Mouse (Mus musculus): ENCODE data around the gene Prr36.

The Prr36 gene

DNA sequence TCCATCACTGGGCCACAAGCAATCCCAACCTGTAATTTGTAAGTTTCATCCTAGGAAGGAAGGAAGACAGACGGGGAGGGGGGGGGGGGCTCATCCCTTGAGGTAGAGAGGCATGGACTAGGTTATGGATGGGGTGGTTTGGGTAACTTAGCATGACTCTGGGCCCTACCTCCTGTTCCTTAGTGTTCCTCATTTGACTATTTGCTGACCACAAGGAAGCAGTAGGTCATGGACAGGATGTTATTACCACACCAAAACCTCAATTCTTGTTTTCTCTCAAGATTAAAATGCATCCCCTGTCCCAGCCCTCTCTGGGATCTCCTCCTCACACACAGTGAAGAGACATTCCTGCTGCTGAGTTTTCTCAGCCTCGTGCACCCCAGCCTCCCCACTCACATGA is 15.9 kb downstream of the Prr36 start:
- no peak for DNase-seq (ENCODE audit: low read depth)

DNA sequence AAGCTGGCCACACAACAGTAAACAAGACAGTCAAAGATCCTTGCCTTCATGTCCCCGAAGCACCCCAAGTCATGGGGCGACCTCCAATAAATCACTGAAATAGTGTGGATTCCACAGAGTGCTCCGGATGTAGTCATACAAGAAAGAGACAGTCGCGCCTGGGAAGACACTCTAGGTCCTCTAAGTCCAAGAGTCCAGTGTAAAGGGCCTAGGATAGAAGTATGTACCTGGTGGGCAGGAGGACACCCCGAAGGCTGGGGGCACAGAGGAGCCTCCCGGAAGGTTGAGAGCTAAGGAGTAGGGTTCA is 23.7 kb downstream of the Prr36 start:
- no peak for DNase-seq (ENCODE audit: low read depth)

DNA sequence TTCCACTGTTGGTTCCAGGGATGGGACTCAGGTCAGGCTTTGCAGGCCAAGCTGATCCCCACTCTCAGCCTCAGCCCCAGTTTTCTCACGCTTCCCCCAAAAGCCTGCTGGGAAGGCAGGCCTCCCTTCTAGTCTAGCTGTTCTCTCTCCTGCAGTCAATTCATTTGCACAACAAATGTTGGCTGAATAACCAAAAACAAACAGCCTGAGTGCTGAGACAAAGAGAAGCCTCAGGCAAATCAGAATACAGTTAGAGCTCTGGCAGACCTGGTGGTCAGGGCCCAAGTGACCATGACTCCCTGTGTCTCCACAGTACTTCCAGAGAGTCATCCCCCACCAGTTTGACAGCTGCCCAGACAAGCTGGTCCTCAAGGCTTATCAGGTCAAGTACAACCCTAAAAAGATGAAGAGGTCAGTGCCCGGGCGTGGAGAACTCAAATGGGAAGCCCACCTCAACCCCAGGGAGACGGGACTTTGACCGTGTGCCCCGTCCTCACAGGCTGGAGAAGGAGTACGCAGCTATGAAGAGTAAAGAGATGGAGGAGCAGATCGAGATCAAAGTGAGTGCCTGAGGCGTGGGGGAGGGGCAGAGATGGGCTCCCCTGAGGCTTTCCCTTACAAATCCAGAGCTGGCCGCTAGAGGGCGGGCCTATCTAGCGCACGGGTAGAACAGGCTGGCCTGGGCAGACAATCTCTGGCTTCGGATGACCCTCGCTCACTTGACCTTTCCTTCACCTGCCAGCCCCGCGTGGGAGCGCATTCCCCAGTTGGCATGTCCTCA is 24.3 kb downstream of the Prr36 start:
- peak; percentile 87 for DNase-seq (ENCODE audit: low read depth)

DNA sequence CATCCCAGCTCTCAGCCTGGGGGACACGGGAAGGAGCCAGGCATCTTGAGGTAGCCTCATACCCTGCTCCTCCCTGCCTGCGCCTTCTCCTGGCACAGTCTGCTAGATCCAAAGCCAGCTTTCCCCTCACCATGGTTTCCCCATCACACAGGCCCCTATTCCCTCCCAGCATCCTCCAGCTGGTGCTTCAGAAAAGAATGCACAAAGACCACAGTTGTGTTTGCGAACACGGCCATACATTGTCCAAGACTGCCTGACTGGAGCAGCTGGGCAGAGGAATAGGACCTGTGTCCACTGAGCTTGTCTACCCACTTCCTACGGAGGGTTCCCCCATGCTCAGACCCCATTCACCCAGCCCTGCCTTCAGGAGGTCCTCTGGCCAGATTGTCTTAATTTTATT is 25.0 kb downstream of the Prr36 start:
- no peak for DNase-seq (ENCODE audit: low read depth)

DNA sequence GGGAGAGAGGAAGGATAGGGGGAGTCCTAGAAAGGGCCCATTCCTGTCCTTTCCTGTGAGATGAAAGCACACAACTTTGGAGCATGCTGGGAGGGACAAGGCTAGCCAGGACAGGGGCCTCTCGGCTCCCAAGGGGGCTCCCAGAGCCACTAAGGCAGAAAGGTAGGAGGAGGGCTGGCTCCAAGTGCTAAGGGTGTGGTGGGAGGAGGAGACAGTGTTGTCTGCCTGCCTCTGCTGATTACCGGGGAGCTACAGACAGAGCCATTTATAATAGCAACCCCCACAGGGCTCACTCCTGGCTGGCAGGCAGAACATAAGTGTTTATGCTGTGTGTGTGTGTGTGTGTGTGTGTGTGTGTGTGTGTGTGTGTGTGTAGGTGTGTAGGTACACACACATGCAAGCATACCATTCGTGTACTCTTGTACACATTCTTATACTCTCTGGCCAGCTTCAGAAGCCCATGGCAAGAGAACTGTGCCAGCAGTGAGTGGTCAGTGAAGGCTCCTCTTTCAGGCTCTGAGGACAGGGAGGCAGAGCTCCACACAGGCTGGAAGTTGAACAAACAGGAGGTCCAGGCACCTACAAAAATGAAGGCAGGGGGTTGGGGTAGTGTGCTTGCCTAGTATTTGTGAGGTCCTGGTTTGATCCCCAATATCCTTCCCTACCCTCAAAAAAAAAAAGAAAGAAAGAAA is 28.1 kb downstream of the Prr36 start:
- no peak for DNase-seq (ENCODE audit: low read depth)

DNA sequence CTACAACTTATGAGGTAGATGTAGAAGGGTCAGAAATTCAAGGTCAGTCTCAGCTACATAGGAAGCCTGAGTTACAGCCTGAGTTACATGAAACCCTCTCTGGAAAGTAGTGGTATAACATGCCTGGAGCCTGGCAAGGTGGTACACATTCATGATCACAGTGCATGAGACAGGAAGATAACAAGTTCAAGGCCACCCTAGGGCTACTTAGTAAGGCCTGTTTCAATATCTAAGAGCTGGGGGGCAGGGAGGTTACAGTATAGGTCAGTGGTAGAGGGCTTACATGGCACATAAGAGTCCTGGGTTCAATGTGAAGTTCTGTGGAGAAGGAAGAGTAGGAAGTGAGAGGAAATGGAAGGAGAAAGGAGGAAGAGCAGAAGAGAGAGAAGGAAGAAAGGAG is 28.7 kb downstream of the Prr36 start:
- no peak for DNase-seq (ENCODE audit: low read depth)

DNA sequence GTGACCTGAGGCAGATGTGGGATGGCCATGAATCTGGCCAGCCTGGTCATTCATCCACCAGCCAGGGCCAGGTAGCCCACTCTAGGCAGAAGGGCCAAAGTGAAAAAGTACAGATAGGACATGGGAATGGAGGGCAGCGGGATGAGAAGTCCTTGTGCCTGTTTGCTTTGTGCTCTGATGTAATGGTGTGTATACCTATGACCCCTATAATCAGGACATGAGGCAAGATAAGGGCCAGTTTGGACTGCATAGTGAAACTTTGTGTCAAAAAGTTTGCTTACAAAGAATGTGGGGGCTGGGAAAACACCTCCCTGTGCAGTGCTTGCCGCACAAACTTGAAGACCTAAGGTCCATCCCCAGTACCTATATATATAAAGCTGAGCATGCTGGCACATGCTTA is 31.1 kb downstream of the Prr36 start:
- DNase-seq (ENCODE audit: low read depth): no peak

DNA sequence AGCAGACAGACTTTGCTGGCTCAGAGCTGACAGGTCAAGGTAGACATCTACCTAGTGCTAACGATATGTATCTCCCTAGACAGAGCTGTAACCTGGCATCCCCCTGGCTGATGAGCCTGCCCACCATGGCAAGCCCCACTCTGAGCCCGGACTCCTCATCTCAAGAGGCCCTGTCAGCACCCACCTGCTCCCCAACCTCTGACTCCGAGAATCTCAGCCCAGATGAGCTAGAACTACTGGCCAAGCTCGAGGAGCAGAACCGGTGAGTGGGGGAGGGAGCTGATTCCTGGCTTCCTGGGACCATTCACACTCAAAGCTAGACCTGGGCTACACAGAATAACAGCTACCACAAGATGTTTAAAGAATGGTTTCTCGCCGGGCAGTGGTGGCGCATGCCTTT is 33.9 kb downstream of the Prr36 start:
- DNase-seq (ENCODE audit: low read depth): no peak

DNA sequence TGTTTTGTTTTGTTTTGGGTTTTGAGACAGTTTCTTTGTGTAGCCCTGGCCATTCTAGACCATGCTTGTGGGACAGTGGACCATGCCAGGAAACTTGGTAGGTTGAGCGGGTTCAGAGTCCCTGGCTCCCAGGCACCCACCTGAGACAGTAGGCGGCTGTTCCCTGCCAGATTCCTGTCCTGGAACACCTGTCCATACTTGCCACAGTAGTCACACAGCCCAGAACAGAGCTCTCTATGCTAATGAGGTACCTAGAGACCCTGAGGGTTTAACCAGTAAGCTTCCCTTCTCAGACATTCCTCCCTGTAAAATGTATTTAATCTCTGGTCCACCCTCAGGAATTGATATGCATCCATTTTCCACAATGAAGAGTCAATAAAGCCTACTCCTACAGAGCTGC is 43.2 kb downstream of the Prr36 start:
- DNase-seq (ENCODE audit: low read depth): no peak

DNA sequence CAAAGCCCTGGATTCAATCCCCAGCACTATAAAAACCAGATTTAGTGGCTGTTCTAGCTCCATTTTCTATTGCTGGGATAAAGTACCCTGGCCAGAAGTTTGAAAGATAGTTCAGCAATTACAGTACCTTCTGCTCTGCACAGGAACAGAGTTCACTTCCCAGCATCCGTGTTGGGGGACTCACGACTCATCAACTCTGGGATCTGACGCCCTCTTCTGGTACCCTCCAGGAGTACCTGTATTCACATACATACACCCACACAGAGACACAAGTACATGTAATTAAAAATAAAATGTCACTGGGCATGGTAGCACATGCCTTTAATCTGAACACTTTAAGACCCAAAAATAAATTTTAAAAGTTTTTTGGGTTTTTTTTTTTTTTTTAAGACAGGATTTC is 44.8 kb downstream of the Prr36 start:
- no peak for DNase-seq (ENCODE audit: low read depth)

DNA sequence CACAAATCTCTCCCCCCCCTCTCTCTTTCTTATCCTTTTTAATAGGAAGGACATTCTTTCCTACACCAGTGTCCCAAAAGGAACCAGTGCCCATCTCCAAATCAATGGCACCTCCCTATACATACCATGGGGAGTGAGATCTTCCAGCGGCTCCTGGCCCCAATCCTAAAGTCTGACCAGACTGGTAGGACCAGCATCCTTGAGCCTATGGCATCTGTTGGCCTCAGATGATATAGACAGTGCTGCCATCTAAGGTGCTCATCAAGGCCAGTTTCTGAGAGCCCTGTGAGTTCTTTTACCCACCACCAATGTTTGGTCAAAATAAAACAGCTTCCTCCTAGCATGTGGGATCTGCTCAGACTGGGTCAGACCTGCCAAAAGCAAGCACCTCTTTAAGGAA is 49.3 kb downstream of the Prr36 start:
- DNase-seq (ENCODE audit: low read depth): no peak

DNA sequence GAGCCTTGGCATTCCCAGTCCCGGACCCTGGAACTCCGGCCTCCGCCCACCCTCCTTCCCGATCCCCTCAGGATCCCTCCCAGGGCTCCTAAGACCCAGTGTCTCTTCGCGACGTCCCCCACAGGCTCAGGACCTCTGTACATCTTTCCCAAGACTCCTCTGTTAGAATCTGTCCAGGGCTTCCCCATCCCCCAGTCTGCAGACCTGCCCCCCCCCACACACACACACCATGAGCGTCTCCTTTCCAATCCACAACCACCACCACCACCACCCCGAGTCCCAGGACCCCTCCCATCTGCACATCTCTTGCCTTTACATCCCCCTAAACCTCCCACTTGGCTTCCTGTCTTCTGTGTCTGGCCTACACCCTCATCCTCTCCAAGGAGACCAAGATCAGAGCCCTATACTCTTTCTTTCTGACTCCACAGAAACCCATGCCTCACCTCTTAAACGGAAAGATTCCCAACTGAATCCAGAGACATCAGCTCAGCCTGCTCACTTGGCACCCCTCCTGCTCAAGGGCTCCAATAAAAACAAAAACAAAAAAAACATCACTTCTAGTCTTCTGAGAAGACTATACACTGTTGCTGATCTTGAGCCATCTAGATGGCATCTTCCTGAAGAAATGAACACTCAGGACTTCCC is 50.3 kb downstream of the Prr36 start:
- DNase-seq (ENCODE audit: low read depth): peak; percentile 37

DNA sequence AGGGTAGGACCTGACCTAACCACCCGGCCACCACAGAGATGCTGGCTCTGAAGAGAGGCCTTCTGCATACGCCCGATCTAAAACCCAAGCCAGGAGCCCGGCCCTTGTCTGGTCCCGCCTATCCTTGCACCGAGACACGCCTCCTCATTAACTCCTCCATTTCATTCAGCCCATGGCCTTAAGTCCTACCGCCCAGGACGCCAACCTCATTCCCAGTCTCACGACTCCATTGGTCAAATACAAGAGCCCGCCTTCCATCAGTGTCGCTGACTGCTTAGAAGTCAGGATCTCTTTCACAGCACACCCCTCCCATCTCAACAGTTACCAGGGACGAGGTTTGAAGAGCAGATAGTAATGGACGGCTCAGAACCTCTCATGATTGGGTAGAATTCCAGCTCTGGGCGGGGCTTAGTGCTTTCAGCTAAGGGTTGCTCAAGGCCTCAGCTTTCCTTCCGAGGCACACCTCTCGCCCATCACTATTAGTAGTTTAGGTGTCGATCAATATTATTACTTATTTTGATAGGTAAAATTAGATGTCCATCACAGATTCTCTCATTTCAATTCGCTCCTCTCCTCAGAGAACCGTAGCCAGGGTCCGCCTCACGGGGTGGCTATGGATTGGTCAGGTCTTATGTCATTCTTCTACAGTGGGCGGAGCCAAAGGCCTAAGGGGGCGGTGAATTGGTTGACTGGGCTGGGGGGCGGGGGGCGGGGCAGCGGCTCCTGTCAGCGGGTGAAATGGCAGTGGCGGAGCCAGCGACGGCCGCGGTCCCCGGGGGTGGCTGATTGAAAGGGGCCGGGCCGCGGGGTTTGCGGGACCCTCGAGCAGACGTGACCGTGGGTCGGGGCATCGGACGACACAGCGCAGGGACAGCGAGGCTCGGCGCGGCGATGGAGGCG is 51.2 kb downstream of the Prr36 start, which contains the start of gene Evi5l:
Evi5l (plus strand) TSS at position 716 of the 900 bp plus-strand sequence.
- peak; percentile 100 for DNase-seq (ENCODE audit: low read depth)

DNA sequence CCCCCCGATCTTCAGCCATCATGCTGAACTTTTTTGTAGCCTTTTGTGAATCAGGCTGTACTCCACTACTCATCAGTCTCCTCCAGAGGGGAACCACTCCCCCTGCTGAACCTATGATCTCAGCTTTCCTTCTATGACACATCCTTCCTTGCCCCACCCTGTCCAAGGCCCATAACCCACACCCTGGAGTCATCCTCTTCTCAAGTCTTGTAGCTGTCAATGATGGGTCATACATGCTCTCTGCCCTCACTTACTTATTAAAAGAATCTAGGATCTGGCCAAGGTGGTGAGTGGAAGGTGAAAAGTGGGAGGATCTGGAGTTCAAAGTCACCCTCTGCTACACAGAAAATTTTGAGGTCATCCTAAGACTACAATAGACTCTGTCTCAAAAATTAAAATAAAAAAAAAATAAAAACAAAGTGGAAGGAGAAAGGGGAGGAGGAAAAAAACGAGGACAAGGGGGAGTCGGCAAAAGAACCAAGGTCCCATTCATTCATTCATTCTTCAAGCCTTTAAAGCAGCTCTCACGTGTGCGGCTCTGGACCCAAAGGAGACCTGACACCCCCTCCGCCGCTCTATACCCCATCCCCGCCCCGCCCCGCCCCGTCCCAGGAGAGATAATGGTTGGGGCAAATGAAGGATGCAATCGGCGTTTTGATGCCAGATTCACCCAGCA is 51.9 kb downstream of the Prr36 start:
- DNase-seq (ENCODE audit: low read depth): peak; percentile 42

DNA sequence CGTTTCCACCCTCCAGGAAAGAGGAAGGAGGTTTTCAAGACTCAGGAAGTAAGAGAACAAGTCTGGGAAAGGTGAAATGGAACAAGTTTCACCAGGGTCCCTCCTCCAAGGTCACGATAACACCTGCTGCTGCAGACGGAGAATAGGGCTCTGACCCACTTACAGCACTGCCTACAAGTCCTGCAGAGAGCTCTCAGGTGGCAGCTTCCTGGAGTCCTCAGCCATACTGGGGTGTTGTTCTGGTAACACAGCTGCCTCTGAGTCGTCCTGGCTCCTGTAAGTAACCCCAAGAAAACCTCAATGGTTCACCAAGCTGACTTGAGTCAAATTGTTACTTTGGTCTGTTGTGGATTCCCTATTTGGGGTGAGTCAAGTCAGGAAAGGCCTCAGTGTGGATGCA is 54.5 kb downstream of the Prr36 start:
- no peak for DNase-seq (ENCODE audit: low read depth)
